Mouse (Mus musculus) liver, embryonic 13.5 days (tissue): Measurements from ENCODE around the gene Clic5. TPM values are rescaled to one million over a fixed set of nuclear protein-coding genes. Genes with fewer than 3 reads are reported as not detected.

ENCODE experiments used
- ATAC-seq: fragments of 200-750 bp; cut with Nextera tagmentation; 2 replicates; pipeline ENCODE4 v1.8.0; 2017; ENCODE audit warnings: low read depth, mild to moderate bottlenecking, moderate number of reproducible peaks, moderate library complexity
- DNase-seq: peaks from one replicate; pipeline ENCODE4 v3.0.0; 2022
- H3K27ac ChIP-seq: fragments of 300-500 bp; sonication (generic); 2 replicates; pipeline ENCODE4 v1.5.1; 2015; ENCODE audit warnings: moderate library complexity, mild to moderate bottlenecking, inconsistent platforms
- H3K27me3 ChIP-seq: fragments of 300-500 bp; sonication (generic); 2 replicates; pipeline ENCODE4 v1.6.1; 2015; ENCODE audit warnings: mild to moderate bottlenecking, inconsistent platforms
- H3K36me3 ChIP-seq: fragments of 300-500 bp; sonication (generic); 2 replicates; pipeline ENCODE4 v1.6.1; 2015; ENCODE audit warnings: mild to moderate bottlenecking, inconsistent platforms
- H3K4me1 ChIP-seq: fragments of 300-500 bp; sonication (generic); replicated peaks from 2 replicates; pipeline ENCODE4 v1.6.1; 2015; ENCODE audit warnings: inconsistent platforms
- H3K4me2 ChIP-seq: fragments of 300-500 bp; sonication (generic); 2 replicates; pipeline ENCODE4 v1.6.1; 2015; ENCODE audit warnings: inconsistent platforms, mild to moderate bottlenecking, moderate library complexity
- H3K4me3 ChIP-seq: fragments of 300-500 bp; sonication (generic); replicated peaks from 2 replicates; pipeline ENCODE4 v1.5.1; 2015; ENCODE audit warnings: mild to moderate bottlenecking, inconsistent platforms
- H3K9ac ChIP-seq: fragments of 300-500 bp; sonication (generic); 2 replicates; pipeline ENCODE4 v1.6.1; 2015; ENCODE audit warnings: mild to moderate bottlenecking, inconsistent platforms
- H3K9me3 ChIP-seq: fragments of 300-500 bp; sonication (generic); replicated peaks from 2 replicates; pipeline ENCODE4 v1.6.1; 2016; ENCODE audit warnings: inconsistent platforms
- WGBS: fragments of 180-500 bp; shearing (Covaris S2); methylation state at CpG from one replicate; pipeline ENCODE4 v1.1.7; 2015; ENCODE audit not compliant: insufficient replicate concordance; 5-methylcytosine and 5-hydroxymethylcytosine counted together
- polyA plus RNA-seq: library from polyadenylated mRNA; unstranded; fragments of >200 nt; fragmentation: Nextera tagmentation; extraction: Ambion mirVana; gene quantifications from 2 replicates; pipeline ENCODE4 v1.2.1, GENCODE M21; 2015

Gene Clic5
- polyA plus RNA-seq, 1 experiment from 2014 or later, result 0.30 TPM

DNA sequence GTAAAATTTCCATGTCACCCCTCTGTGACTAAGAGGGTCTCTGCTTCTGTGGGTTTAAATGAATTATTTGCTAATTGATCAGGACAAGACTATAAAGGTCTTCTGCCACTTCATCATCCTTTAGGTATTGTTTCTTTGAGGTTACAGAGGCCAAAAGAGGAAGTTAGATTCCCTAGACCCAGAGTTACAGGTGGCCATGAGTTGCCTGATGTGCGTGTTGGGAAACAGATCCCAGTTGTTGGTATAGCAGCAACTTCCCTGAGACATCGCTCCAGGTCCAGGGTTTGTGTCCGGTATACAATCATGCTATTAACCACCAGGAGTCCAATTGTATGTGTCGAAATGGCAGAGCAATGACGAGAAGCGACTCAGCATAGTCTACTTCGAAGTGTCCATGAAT, 81.7 kb downstream of the Clic5 start:
- no peak for ATAC-seq

DNA sequence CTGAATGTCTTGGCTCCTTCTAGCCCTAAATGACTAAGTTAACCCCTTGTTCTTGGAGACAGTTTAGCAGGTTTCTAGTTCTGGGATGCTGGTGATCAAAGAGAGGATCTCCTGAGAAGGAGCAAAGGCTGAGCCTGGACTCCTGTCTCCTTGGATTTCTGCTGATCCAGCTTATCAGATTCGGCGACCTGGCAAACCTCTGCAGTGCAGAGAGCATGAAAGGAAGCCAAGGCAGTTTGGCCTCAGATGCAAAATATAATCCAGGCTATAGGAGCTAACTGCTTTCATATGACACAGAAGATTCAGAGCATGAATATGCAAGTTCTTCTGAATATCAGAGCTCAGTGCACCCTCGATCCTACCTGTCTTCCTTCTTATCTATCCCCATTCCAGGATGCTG, 83.0 kb downstream of the Clic5 start:
- H3K36me3 ChIP-seq, result no peaks in the 10 kb centered on the region
- ATAC-seq (no peak), DNase-seq (no peak)
- no peak overlapping the region for H3K4me2 ChIP-seq
- H3K27ac ChIP-seq, result no peak overlapping the region
- no peaks in the 10 kb centered on the region for H3K4me1 ChIP-seq
- 58% methylated on average over 3 of the region's 3 CpGs for WGBS
- no peak overlapping the region for H3K9ac ChIP-seq
- no peaks in the 10 kb centered on the region for H3K27me3 ChIP-seq
- H3K4me3 ChIP-seq, result no peak overlapping the region
- no peaks in the 10 kb centered on the region for H3K9me3 ChIP-seq

More for the DNA sequence above, 81.7 kb downstream of the Clic5 start:
- H3K4me1 ChIP-seq, result no peaks in the 10 kb centered on the region
- H3K4me3 ChIP-seq, result no peak overlapping the region
- no peaks in the 10 kb centered on the region for H3K9me3 ChIP-seq
- no peaks in the 10 kb centered on the region for H3K27me3 ChIP-seq
- no peaks in the 10 kb centered on the region for H3K36me3 ChIP-seq
- 70% methylated on average over 7 of the region's 7 CpGs for WGBS
- no peak overlapping the region for H3K9ac ChIP-seq
- no peak overlapping the region for H3K27ac ChIP-seq
- H3K4me2 ChIP-seq, result no peak overlapping the region
- no peak for DNase-seq

DNA sequence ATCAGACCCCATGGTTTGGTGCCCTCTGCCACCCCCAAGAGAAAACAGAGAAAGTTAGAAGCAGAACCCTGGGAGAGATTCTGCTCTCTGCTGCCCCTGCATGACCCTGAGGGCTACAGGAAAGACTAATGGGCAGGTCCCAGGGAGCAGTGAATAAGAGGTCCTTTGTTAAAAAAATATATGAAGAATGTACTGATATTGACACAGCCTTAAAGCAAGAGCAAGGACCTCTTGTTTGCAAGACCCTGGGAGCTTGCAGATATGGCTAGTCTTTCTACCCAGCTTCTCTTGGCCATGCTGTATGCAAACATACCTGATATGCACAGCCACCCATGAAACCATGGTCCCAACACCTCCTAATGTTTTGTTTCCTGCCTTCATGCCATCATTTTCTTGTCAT, 86.4 kb downstream of the Clic5 start:
- no peak for ATAC-seq
- DNase-seq, result no peak
- no peak overlapping the region for H3K27ac ChIP-seq
- H3K9me3 ChIP-seq, result no peaks in the 10 kb centered on the region
- H3K4me2 ChIP-seq, result no peak overlapping the region
- H3K4me1 ChIP-seq, result no peaks in the 10 kb centered on the region
- no peaks in the 10 kb centered on the region for H3K36me3 ChIP-seq
- H3K9ac ChIP-seq, result no peak overlapping the region
- no peak overlapping the region for H3K4me3 ChIP-seq
- no peaks in the 10 kb centered on the region for H3K27me3 ChIP-seq

DNA sequence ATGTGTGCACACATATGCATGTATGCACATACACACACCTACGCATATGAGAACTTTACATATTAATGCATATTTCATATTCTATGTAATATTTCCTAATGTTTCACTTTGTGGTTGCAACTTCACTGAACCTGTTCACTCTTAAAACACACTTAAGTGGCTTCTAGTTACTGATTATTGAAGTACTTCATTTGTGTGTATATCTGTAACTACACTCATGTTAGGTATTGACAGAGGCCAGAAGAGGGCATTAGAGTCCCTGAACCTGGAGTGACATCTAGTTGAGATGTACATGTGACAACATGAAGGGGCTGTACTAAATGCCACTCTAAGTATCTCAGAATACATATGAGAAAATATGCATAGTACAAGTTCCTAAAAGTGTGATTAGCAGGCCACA, 99.9 kb downstream of the Clic5 start:
- DNase-seq (no peak), ATAC-seq (no peak)
- Histone ChIP-seq H3K27me3 (no peaks in the 10 kb centered on the region), H3K9ac (no peak overlapping the region), H3K9me3 (no peaks in the 10 kb centered on the region), H3K27ac (no peak overlapping the region), H3K36me3 (no peaks in the 10 kb centered on the region), H3K4me1 (no peaks in the 10 kb centered on the region), H3K4me3 (no peak overlapping the region), H3K4me2 (no peak overlapping the region)
- WGBS, result 77% methylated on average over 1 of the region's 1 CpGs

DNA sequence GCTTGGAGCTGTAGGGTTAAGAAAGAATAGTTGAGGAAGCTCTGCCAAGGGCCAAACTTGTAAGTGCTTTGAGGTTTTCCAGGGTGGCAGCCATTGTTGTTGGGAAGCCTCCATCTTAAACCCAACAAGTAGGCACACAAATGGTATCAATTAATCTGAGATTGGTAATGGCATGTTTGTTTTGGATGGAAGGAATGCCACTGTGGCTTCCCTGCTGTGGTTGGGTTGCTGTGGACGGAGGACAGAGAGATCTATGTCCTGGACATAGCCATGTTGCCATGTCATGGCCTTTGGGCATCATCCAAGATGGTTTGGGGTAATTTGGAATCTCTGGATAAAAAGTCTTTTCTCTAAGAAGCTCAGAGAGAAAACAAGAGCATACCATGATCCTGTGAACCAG, 108.8 kb downstream of the Clic5 start:
- Histone ChIP-seq H3K4me1 (no peaks in the 10 kb centered on the region), H3K9me3 (no peaks in the 10 kb centered on the region), H3K4me2 (no peak overlapping the region), H3K4me3 (no peak overlapping the region), H3K27me3 (no peaks in the 10 kb centered on the region), H3K27ac (no peak overlapping the region), H3K36me3 (no peaks in the 10 kb centered on the region), H3K9ac (no peak overlapping the region)
- DNase-seq, result no peak
- no peak for ATAC-seq
- WGBS, result 29% methylated on average over 1 of the region's 1 CpGs

DNA sequence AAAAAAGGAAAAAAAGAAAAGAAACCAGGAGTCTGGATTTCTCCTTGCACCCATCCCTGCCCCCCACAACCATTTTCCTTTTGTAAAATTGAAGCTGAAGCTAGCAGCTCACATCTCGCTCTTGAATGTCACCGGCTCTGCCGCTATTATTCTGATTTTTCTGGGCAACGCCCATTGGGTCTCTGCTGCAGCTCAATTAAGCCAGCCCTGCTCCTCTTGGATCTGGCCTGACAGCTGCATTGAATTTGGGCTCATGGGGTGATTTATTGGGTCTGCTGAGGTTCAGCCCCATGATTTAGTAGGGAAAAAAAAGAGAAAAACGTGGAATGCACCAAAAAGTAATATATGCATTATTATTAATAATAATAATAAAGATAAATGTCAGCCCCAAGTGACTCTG, 111.9 kb downstream of the Clic5 start:
- H3K36me3 ChIP-seq, result no peaks in the 10 kb centered on the region
- no peak overlapping the region for H3K4me2 ChIP-seq
- H3K9me3 ChIP-seq, result no peaks in the 10 kb centered on the region
- H3K9ac ChIP-seq, result no peak overlapping the region
- no peaks in the 10 kb centered on the region for H3K4me1 ChIP-seq
- DNase-seq, result no peak
- 46% methylated on average over 5 of the region's 5 CpGs for WGBS
- no peaks in the 10 kb centered on the region for H3K27me3 ChIP-seq
- H3K4me3 ChIP-seq, result no peak overlapping the region
- no peak overlapping the region for H3K27ac ChIP-seq
- no peak for ATAC-seq

DNA sequence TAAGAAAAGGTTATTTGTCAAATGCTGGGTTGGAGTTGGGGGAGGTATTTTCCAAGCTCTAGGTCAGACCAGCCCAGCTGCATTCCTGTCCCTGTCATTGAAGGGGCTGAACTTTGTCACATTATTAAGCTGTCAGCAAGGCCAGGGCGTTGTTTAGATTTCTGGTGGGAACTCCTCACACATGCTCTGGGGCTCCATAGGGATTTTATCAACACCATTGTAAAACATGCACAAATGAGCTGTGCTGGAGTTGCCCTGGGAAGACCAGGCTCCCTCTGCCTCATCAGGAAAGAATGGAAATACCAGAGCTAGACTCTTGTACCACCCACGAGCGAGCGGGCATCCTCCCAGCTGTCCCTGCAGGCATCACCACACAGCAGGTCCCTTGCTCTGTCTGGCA, 112.3 kb downstream of the Clic5 start:
- Histone ChIP-seq H3K4me1 (no peaks in the 10 kb centered on the region), H3K9ac (no peak overlapping the region), H3K4me2 (no peak overlapping the region), H3K4me3 (no peak overlapping the region), H3K36me3 (no peaks in the 10 kb centered on the region), H3K9me3 (no peaks in the 10 kb centered on the region), H3K27ac (no peak overlapping the region), H3K27me3 (no peaks in the 10 kb centered on the region)
- WGBS, result 27% methylated on average over 4 of the region's 4 CpGs
- ATAC-seq, result no peak
- no peak for DNase-seq

DNA sequence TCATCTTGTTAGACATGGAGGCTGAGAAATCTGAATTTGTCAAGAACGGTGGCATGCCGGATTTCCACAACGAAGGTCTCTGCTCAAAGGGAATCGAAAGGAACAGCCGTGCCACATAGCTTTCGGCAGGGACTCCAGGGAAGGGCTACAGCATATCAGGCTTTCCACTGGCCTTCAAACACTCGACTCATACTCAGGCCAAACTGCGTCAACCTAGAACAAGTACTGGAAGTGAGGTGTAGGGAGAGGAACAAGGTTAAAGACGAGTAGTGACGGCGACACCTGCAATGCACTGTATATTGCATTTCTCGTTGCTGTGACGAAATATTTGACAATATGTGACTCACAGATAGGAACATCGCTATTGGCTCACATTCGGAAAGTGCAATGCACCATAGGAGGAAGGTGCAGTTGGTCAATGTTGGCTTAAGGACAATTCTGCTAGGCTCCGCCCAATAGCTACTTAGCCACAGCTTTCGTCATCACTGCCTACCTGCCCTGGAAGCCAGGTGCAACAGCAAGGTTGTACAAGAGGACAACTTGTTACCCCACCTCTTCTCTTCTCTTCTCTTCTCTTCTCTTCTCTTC, 112.9 kb downstream of the Clic5 start:
- Histone ChIP-seq H3K36me3 (no peaks in the 10 kb centered on the region), H3K27ac (no peak overlapping the region), H3K4me3 (no peak overlapping the region), H3K4me1 (no peaks in the 10 kb centered on the region), H3K9ac (no peak overlapping the region), H3K27me3 (no peaks in the 10 kb centered on the region), H3K9me3 (no peaks in the 10 kb centered on the region), H3K4me2 (no peak overlapping the region)
- 60% methylated on average over 17 of the region's 17 CpGs for WGBS
- no peak for DNase-seq
- ATAC-seq, result no peak

DNA sequence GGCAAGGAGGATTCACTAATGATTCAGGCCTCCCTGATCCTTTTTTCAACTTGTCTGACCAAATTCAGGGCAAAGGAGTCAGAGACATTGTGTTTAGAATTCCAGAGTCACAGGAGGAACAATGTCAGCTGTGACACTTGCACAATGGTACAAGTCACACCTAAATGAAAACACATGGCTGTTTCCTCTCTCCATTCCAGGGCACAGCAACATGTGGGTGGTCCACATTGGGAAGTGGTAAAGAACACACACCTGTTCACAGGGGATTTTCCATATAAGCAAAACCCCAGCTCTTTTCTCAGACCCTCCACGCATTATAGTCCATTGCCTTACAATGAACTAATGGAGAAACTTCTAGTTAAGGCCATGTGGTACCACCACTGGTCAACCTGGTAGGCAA, 115.7 kb downstream of the Clic5 start:
- Histone ChIP-seq H3K27me3 (no peaks in the 10 kb centered on the region), H3K9ac (no peak overlapping the region), H3K4me3 (no peak overlapping the region), H3K9me3 (no peaks in the 10 kb centered on the region), H3K36me3 (no peaks in the 10 kb centered on the region), H3K27ac (no peak overlapping the region), H3K4me2 (no peak overlapping the region), H3K4me1 (no peaks in the 10 kb centered on the region)
- ATAC-seq (no peak), DNase-seq (no peak)
- WGBS, result 70% methylated on average over 1 of the region's 1 CpGs

- H3K4me2 ChIP-seq, result no peak overlapping the region
- 53% methylated on average over 10 of the region's 10 CpGs for WGBS
- no peaks in the 10 kb centered on the region for H3K4me1 ChIP-seq
- no peaks in the 10 kb centered on the region for H3K27me3 ChIP-seq
- H3K4me3 ChIP-seq, result no peak overlapping the region
- DNase-seq (no peak), ATAC-seq (no peak)
- no peak overlapping the region for H3K9ac ChIP-seq
- H3K27ac ChIP-seq, result no peak overlapping the region
- H3K36me3 ChIP-seq, result no peaks in the 10 kb centered on the region
- no peaks in the 10 kb centered on the region for H3K9me3 ChIP-seq
Observed at GRCm38 (mm10) chr17:44309914-44310622, 121.7 kb downstream of the Clic5 start.

- Histone ChIP-seq H3K4me1 (no peaks in the 10 kb centered on the region), H3K4me2 (no peak overlapping the region), H3K27ac (no peak overlapping the region), H3K36me3 (no peaks in the 10 kb centered on the region), H3K9ac (no peak overlapping the region), H3K27me3 (no peaks in the 10 kb centered on the region), H3K9me3 (no peaks in the 10 kb centered on the region), H3K4me3 (no peak overlapping the region)
- no peak for ATAC-seq
- DNase-seq, result no peak
- WGBS, result 61% methylated on average over 10 of the region's 10 CpGs
Observed at GRCm38 (mm10) chr17:44325314-44325713, 136.9 kb downstream of the Clic5 start.
